ENCODE assay signal across 13 mouse cellular contexts in the genomic region with DNA sequence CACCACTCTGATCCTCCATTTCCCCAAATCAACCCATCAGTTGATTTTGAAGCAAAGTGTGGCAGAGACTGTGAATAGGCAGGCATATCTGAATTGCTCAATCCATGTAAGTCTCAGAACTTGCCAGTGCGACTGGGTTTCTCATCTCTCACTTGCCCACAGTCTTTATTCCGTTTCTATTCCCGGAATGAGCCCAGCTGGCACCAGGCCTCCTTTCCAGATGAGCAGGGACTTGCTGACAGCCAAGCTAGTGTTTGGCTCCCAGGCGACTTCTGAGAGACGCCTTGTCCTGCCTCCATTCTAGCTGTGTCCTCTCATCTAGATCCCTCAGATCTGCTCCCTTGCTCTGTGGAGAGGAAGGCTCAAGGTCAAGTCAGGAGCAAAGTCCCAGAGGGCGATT. TPM values are rescaled to one million over a fixed set of nuclear protein-coding genes. Genes with fewer than 3 reads are reported as not detected.
A peak's percentile ranks its signal among the peaks of the same experiment; 100 is the strongest.
DNase-seq lines count a peak whose midpoint lies in the region; ATAC-seq lines count a peak whose summit lies in the region.
"Had no signal": no experiment of that assay in that cellular context is flagged by ENCODE, and none has a peak within 500 bp of the region (broad histone marks: within the 10 kb centered on the region; RNA-seq: fewer than 3 reads in every experiment).

No protein-coding gene starts in this region.

- no peaks in the 10 kb centered on the region for H3K36me3 ChIP-seq in kidney, embryonic 16.5 days (ENCODE audit: insufficient read depth, low read length)
- H3K36me3 ChIP-seq in hindbrain, embryonic 10.5 days, result no peaks in the 10 kb centered on the region
- H3K36me3 ChIP-seq: hindbrain, embryonic 15.5 days had no signal

- intact Hi-C loops in heart, postnatal 25 days (cut with DNase I), result loop anchor here (5.0 kb wide), 1 partner anchor 63 kb away; no protein-coding TSS in a partner anchor
- intact Hi-C loops in left cerebral cortex, postnatal 36 days (cut with DNase I), result loop anchor here (1.0 to 10.0 kb wide), 2 partner anchors 62 to 120 kb away; no protein-coding TSS in a partner anchor

- H3K9ac ChIP-seq in kidney, embryonic 16.5 days (replicated peaks; ENCODE audit: low read length), result no peak overlapping the region
- H3K9ac ChIP-seq: hindbrain, embryonic 15.5 days had no signal

- no peaks in the 10 kb centered on the region for H3K27me3 ChIP-seq in kidney, embryonic 16.5 days (ENCODE audit: insufficient read depth, low read length)
- no peaks in the 10 kb centered on the region for H3K27me3 ChIP-seq in hindbrain, embryonic 10.5 days (ENCODE audit: insufficient read depth, poor library complexity, severe bottlenecking)
- H3K27me3 ChIP-seq: hindbrain, embryonic 15.5 days had no signal

- H3K4me3 ChIP-seq in kidney, embryonic 16.5 days (ENCODE audit: low read length), result no peak overlapping the region
- H3K4me3 ChIP-seq in hindbrain, embryonic 10.5 days, result no peak overlapping the region
- H3K4me3 ChIP-seq: hindbrain, embryonic 15.5 days had no signal

- 0 out of 2 replicates have a peak, but pooled peaks cover 5% of the 10 kb centered on the region for H3K4me1 ChIP-seq in kidney, embryonic 16.5 days (ENCODE audit: insufficient read depth, low read length)
- H3K4me1 ChIP-seq in hindbrain, embryonic 10.5 days (replicated peaks), result peaks cover 11% of the 10 kb centered on the region; the same call in 1 of the 2 replicates
- H3K4me1 ChIP-seq: hindbrain, embryonic 15.5 days had no signal

- DNase-seq in cerebellum, adult 11 months, result peak; percentile 3
- peak; percentile 3 for DNase-seq in fat pad, adult 2 months (ENCODE audit: extremely low read depth, low read depth, low spot score)
- DNase-seq in heart, postnatal 25 days (ENCODE audit: low spot score), result peak; percentile 26
- peak; percentile 78 to 80 for DNase-seq in left cerebral cortex, postnatal 36 days (ENCODE audit: low spot score in 2 of 2)
- DNase-seq in hindbrain, embryonic 10.5 days (ENCODE audit: low spot score), result no peak
- DNase-seq: B cell, adult 2 months had no signal

- H3K27ac ChIP-seq in kidney, embryonic 16.5 days (ENCODE audit: low read length), result no peak overlapping the region
- H3K27ac ChIP-seq in hindbrain, embryonic 10.5 days, result no peak overlapping the region
- H3K27ac ChIP-seq: hindbrain, embryonic 15.5 days had no signal

- H3K9me3 ChIP-seq in kidney, embryonic 16.5 days (ENCODE audit: low read length), result peaks cover 17% of the 10 kb centered on the region
- H3K9me3 ChIP-seq in hindbrain, embryonic 10.5 days, result peaks cover 9% of the 10 kb centered on the region; the same call in 1 of the 2 replicates
- H3K9me3 ChIP-seq: hindbrain, embryonic 15.5 days had no signal

- WGBS in kidney, embryonic 16.5 days, result 77% methylated on average over 6 of the region's 6 CpGs
- WGBS in hindbrain, embryonic 10.5 days, result 78% methylated on average over 6 of the region's 6 CpGs

- ATAC-seq in cerebellum, adult (ENCODE audit: insufficient number of reproducible peaks, low FRiP score, low TSS enrichment), result no peak
- ATAC-seq in megakaryocyte progenitor cell, adult 5-6 weeks (replicated peaks; ENCODE audit: poor library complexity), result no peak
- no peak for ATAC-seq in kidney, embryonic 16.5 days (ENCODE audit: low FRiP score, low TSS enrichment)

- no peak overlapping the region for H3K4me2 ChIP-seq in kidney, embryonic 16.5 days (replicated peaks; ENCODE audit: low read depth, low read length)
- H3K4me2 ChIP-seq: hindbrain, embryonic 15.5 days had no signal

RNA-seq across cellular contexts. Expression of a gene that starts 11.9 kb away (rescaled TPM):
- not detected for total RNA-seq in heart, postnatal 25 days (2021)
- total RNA-seq in left cerebral cortex, postnatal 36 days (2021), result not detected
- total RNA-seq in megakaryocyte progenitor cell, adult 5-6 weeks (2015), result not detected in 2 replicates
- not detected in 2 replicates for total RNA-seq in megakaryocyte progenitor cell, adult 5-6 weeks (2017)
- polyA plus RNA-seq in kidney, embryonic 16.5 days (2015; fragmentation: Nextera tagmentation; extraction: Ambion mirVana), result not detected in 2 replicates
- polyA plus RNA-seq in hindbrain, embryonic 10.5 days (2016; fragmentation: Nextera tagmentation; extraction: Ambion mirVana), result not detected in 2 replicates
- polyA plus RNA-seq: embryonic facial prominence, embryonic 11.5 days; hindbrain, embryonic 15.5 days; liver, embryonic 16.5 days; neural tube, embryonic 11.5 days had no signal

RNA-seq across cellular contexts. Expression of a gene that starts 33.7 kb away (rescaled TPM):
- total RNA-seq in heart, postnatal 25 days (2021), result 100 to 1,000 TPM; 112 TPM
- 10 to 100 TPM; 65.1 to 71.8 TPM for total RNA-seq in left cerebral cortex, postnatal 36 days (2021)
- total RNA-seq in megakaryocyte progenitor cell, adult 5-6 weeks (2015), result 178 and 204 TPM in 2 replicates
- total RNA-seq in megakaryocyte progenitor cell, adult 5-6 weeks (2017), result 187 and 234 TPM in 2 replicates
- 66.7 and 78.0 TPM in 2 replicates for polyA plus RNA-seq in kidney, embryonic 16.5 days (2015; fragmentation: Nextera tagmentation; extraction: Ambion mirVana)
- 41.0 and 58.0 TPM in 2 replicates for polyA plus RNA-seq in hindbrain, embryonic 10.5 days (2016; fragmentation: Nextera tagmentation; extraction: Ambion mirVana)
